Mouse (Mus musculus) limb, embryonic 14.5 days (tissue): ENCODE measurements around the gene Gm7879. TPM values are rescaled to one million over a fixed set of nuclear protein-coding genes. Genes with fewer than 3 reads are reported as not detected.
A peak's percentile ranks its signal among the peaks of the same experiment; 100 is the strongest.

Experiments
- ATAC-seq: fragments of 200-750 bp; cut with Nextera tagmentation; 2 replicates; pipeline ENCODE4 v1.8.0; 2017; ENCODE audit warnings: low read depth, moderate number of reproducible peaks, moderate TSS enrichment; ENCODE audit not compliant: low FRiP score
- DNase-seq: peaks from one replicate; pipeline ENCODE4 v3.0.0-alpha.2; 2015; ENCODE audit warnings: low spot score
- H3K27ac ChIP-seq: fragments of 300-500 bp; sonication (generic); replicated peaks from 2 replicates; pipeline ENCODE4 v1.5.1; 2014; ENCODE audit warnings: low read depth, mild to moderate bottlenecking, low read length, moderate library complexity, mixed read lengths
- H3K27me3 ChIP-seq: fragments of 300-500 bp; sonication (generic); 2 replicates; pipeline ENCODE4 v1.6.1; 2014; ENCODE audit warnings: low read length, mixed read lengths; ENCODE audit not compliant: control insufficient read depth, insufficient read depth
- H3K36me3 ChIP-seq: fragments of 300-500 bp; sonication (generic); 2 replicates; pipeline ENCODE4 v1.6.1; 2014; ENCODE audit warnings: mild to moderate bottlenecking, low read length, moderate library complexity, mixed read lengths; ENCODE audit not compliant: control insufficient read depth, insufficient read depth
- H3K4me1 ChIP-seq: fragments of 300-500 bp; sonication (generic); 2 replicates; pipeline ENCODE4 v1.6.1; 2014; ENCODE audit warnings: antibody characterized with exemption, low read length, mixed read lengths; ENCODE audit not compliant: control insufficient read depth, insufficient read depth
- H3K4me2 ChIP-seq: fragments of 300-500 bp; sonication (generic); replicated peaks from 2 replicates; pipeline ENCODE4 v1.6.1; 2014; ENCODE audit warnings: low read depth, mild to moderate bottlenecking, low read length, moderate library complexity; ENCODE audit not compliant: severe bottlenecking
- H3K4me3 ChIP-seq: fragments of 300-500 bp; sonication (generic); replicated peaks from 2 replicates; pipeline ENCODE4 v1.5.1; 2014; ENCODE audit warnings: low read length
- H3K9ac ChIP-seq: fragments of 300-500 bp; sonication (generic); 2 replicates; pipeline ENCODE4 v1.6.1; 2014; ENCODE audit warnings: mild to moderate bottlenecking, low read depth, low read length, moderate library complexity; ENCODE audit not compliant: severe bottlenecking
- H3K9me3 ChIP-seq: fragments of 300-500 bp; sonication (generic); 2 replicates; pipeline ENCODE4 v1.6.1; 2016; ENCODE audit warnings: low read length; ENCODE audit not compliant: control insufficient read depth
- POLR2A ChIP-seq: fragments of 200-500 bp; IDR thresholded peaks from 2 replicates; pipeline ENCODE4 v1.8.0; 2012; ENCODE audit warnings: inconsistent platforms, mild to moderate bottlenecking, moderate library complexity, borderline replicate concordance; ENCODE audit not compliant: insufficient read depth, insufficient read length; ENCODE audit errors: extremely low read depth
- WGBS: fragments of 180-500 bp; shearing (Covaris S2); extraction: QIAGEN DNeasy Blood & Tissue Kit; methylation state at CpG from one replicate; pipeline ENCODE4 v1.1.7; 2014; 5-methylcytosine and 5-hydroxymethylcytosine counted together
- polyA plus RNA-seq, 2 experiments: library from polyadenylated mRNA; depleted of rRNA in 1 of 2; stranded (reverse) in 1 of 2; unstranded in 1 of 2; fragments of >200 nt; fragmentation: Nextera tagmentation in 1 of 2; extraction: Ambion mirVana in 1 of 2; gene quantifications; 2 replicates each; pipeline versions ENCODE4 v1.2.1 to v1.2.3; 2012 to 2014

The Gm7879 gene
- polyA plus RNA-seq, 2 experiments: 0.38 to 0.70 TPM

- WGBS: 59% methylated on average over 2 of the region's 2 CpGs
- Histone ChIP-seq H3K36me3 (no peaks in the 10 kb centered on the region), H3K27ac (no peak overlapping the region), H3K9ac (no peak overlapping the region), H3K4me3 (no peak overlapping the region), H3K9me3 (no peaks in the 10 kb centered on the region), H3K4me1 (peaks cover 3% of the 10 kb centered on the region; the same call in 1 of the 2 replicates), H3K4me2 (no peak overlapping the region), H3K27me3 (no peaks in the 10 kb centered on the region)
- no peak for TF ChIP-seq POLR2A
- ATAC-seq: no peak
- peak; percentile 65 for DNase-seq
Observed at GRCm38 (mm10) chr5:43894113-43894512, 18.8 kb upstream of the Gm7879 start.

DNA sequence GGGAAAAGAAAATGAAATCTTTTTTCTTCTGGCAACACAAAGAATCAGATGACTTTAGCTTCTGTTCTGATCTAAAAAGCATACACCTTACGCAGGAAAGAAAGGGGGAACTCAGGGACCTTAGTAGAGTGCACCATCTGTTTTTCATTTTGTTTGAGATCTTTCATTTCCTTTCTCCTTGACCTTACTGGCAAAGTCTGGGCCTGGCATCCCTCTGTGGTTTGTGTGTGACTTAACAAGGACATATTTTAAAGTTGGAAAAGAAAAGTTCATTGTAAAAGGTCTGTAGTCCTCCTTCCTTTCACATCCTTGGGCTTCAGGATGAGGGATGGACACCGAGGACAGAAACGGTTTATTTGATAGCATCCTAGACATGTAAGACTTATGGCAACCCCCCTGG lies 17.0 kb upstream of the Gm7879 start:
- DNase-seq: peak; percentile 43
- Histone ChIP-seq H3K4me1 (peaks cover 3% of the 10 kb centered on the region; the same call in 1 of the 2 replicates), H3K36me3 (no peaks in the 10 kb centered on the region), H3K4me3 (no peak overlapping the region), H3K9me3 (no peaks in the 10 kb centered on the region), H3K27ac (peak overlapping the region; percentile 19; the same call in 1 of the 2 replicates), H3K9ac (no peak overlapping the region), H3K4me2 (no peak overlapping the region), H3K27me3 (no peaks in the 10 kb centered on the region)
- TF ChIP-seq POLR2A: no peak
- 17% methylated on average over 3 of the region's 3 CpGs for WGBS
- 0 out of 2 replicates have a peak, but pooled peaks have one; percentile 53 for ATAC-seq

GRCm38 (mm10) chr5:43904685-43905084 lies 8.3 kb upstream of the Gm7879 start:
- Histone ChIP-seq H3K4me3 (no peak overlapping the region), H3K4me2 (no peak overlapping the region), H3K36me3 (no peaks in the 10 kb centered on the region), H3K4me1 (no peaks in the 10 kb centered on the region), H3K27me3 (no peaks in the 10 kb centered on the region), H3K9ac (no peak overlapping the region), H3K27ac (no peak overlapping the region), H3K9me3 (no peaks in the 10 kb centered on the region)
- WGBS: 91% methylated on average over 3 of the region's 3 CpGs
- DNase-seq (no peak), ATAC-seq (no peak)
- no peak for TF ChIP-seq POLR2A

DNA sequence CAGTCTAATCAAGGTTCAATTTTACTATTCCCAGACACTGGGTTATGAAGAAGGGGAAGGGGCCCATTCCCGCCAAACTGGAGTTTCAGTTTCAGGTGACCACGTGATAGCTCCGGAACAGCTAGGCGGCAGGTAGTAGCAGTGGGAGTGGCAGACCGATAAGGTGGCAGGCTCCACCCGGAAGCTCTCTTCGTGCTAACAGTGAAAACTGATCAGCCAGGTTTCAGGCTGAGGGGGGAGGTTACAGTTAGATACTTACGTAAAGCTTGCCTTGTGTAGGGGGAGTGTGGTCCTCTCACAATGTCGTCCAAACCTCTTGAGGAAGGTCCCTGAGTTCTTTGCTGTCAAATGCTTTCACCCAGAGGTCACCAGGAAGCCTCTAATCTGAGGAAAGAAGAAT lies 3.7 kb upstream of the Gm7879 start:
- Histone ChIP-seq H3K27me3 (no peaks in the 10 kb centered on the region), H3K4me1 (no peaks in the 10 kb centered on the region), H3K36me3 (no peaks in the 10 kb centered on the region), H3K4me3 (no peak overlapping the region), H3K27ac (no peak overlapping the region), H3K9ac (no peak overlapping the region), H3K9me3 (no peaks in the 10 kb centered on the region), H3K4me2 (no peak overlapping the region)
- ATAC-seq (no peak), DNase-seq (no peak)
- 54% methylated on average over 9 of the region's 9 CpGs for WGBS
- no peak for TF ChIP-seq POLR2A

- H3K4me2 ChIP-seq: no peak overlapping the region
- H3K9me3 ChIP-seq: no peaks in the 10 kb centered on the region
- no peaks in the 10 kb centered on the region for H3K27me3 ChIP-seq
- H3K27ac ChIP-seq: no peak overlapping the region
- TF ChIP-seq POLR2A: no peak
- H3K4me1 ChIP-seq: no peaks in the 10 kb centered on the region
- WGBS: 92% methylated on average over 6 of the region's 6 CpGs
- no peaks in the 10 kb centered on the region for H3K36me3 ChIP-seq
- H3K9ac ChIP-seq: no peak overlapping the region
- ATAC-seq (no peak), DNase-seq (no peak)
- no peak overlapping the region for H3K4me3 ChIP-seq
Observed at GRCm38 (mm10) chr5:43910006-43910405, 2.9 kb upstream of the Gm7879 start.
